Mouse (Mus musculus) thymus, postnatal 4 days (tissue): Measurements from ENCODE around the gene Nckap5l.

Experiments used
- DNase-seq: peaks from one replicate; pipeline ENCODE4 v3.0.0; 2021

Nckap5l gene

GRCm38 (mm10) chr15:99423884-99424283 lies 33.7 kb downstream of the Nckap5l start:
- no peak for DNase-seq

GRCm38 (mm10) chr15:99423131-99423530 lies 34.4 kb downstream of the Nckap5l start:
- DNase-seq = no peak

GRCm38 (mm10) chr15:99422551-99422950 lies 35.0 kb downstream of the Nckap5l start:
- DNase-seq = no peak

- no peak for DNase-seq
Measured at GRCm38 (mm10) chr15:99421676-99422075, 35.9 kb downstream of the Nckap5l start.

GRCm38 (mm10) chr15:99421152-99421551 lies 36.4 kb downstream of the Nckap5l start:
- DNase-seq = peak; percentile 58

- peak; percentile 45 for DNase-seq
Measured at GRCm38 (mm10) chr15:99420521-99421014, 37.0 kb downstream of the Nckap5l start.

GRCm38 (mm10) chr15:99420101-99420500 lies 37.4 kb downstream of the Nckap5l start:
- DNase-seq = no peak

GRCm38 (mm10) chr15:99417692-99418271 lies 39.8 kb downstream of the Nckap5l start:
- no peak for DNase-seq

- no peak for DNase-seq
Measured at GRCm38 (mm10) chr15:99416957-99417356, 40.6 kb downstream of the Nckap5l start.

- peak; percentile 90 for DNase-seq
Measured at GRCm38 (mm10) chr15:99416348-99416882, 41.1 kb downstream of the Nckap5l start.

GRCm38 (mm10) chr15:99415793-99416192 lies 41.8 kb downstream of the Nckap5l start:
- peak; percentile 84 for DNase-seq

GRCm38 (mm10) chr15:99411747-99412146 lies 45.8 kb downstream of the Nckap5l start:
- DNase-seq = no peak

- DNase-seq = no peak
Measured at GRCm38 (mm10) chr15:99408845-99409244, 48.7 kb downstream of the Nckap5l start.

- DNase-seq = no peak
Measured at GRCm38 (mm10) chr15:99406986-99407570, 50.5 kb downstream of the Nckap5l start.

- DNase-seq = no peak
Measured at GRCm38 (mm10) chr15:99405150-99405549, 52.4 kb downstream of the Nckap5l start.

GRCm38 (mm10) chr15:99403159-99403889 lies 54.2 kb downstream of the Nckap5l start:
- no peak for DNase-seq

GRCm38 (mm10) chr15:99400602-99401001 lies 56.9 kb downstream of the Nckap5l start:
- DNase-seq = no peak

- DNase-seq = no peak
Measured at GRCm38 (mm10) chr15:99399503-99400245, 57.9 kb downstream of the Nckap5l start.

- DNase-seq = no peak
Measured at GRCm38 (mm10) chr15:99397622-99398021, 59.9 kb downstream of the Nckap5l start.

- no peak for DNase-seq
Measured at GRCm38 (mm10) chr15:99396875-99397274, 60.7 kb downstream of the Nckap5l start.

GRCm38 (mm10) chr15:99396462-99396861 lies 61.1 kb downstream of the Nckap5l start:
- DNase-seq = no peak

GRCm38 (mm10) chr15:99393386-99394252 lies 63.9 kb downstream of the Nckap5l start:
- no peak for DNase-seq
